Mouse (Mus musculus) lung, embryonic 15.5 days (tissue): ENCODE measurements around the gene Zfp618. TPM values are rescaled to one million over a fixed set of nuclear protein-coding genes. Genes with fewer than 3 reads are reported as not detected.

Experiments used
- ATAC-seq: fragments of 200-750 bp; cut with Nextera tagmentation; 2 replicates; pipeline ENCODE4 v1.8.0; 2017; ENCODE audit warnings: moderate number of reproducible peaks, borderline replicate concordance; ENCODE audit not compliant: low FRiP score, low TSS enrichment; ENCODE audit errors: extremely low read depth
- H3K27ac ChIP-seq: fragments of 300-500 bp; sonication (generic); 2 replicates; pipeline ENCODE4 v1.5.1; 2015; ENCODE audit warnings: moderate library complexity, mild to moderate bottlenecking, inconsistent platforms
- H3K27me3 ChIP-seq: fragments of 300-500 bp; sonication (generic); 2 replicates; pipeline ENCODE4 v1.6.1; 2015; ENCODE audit warnings: inconsistent platforms
- H3K36me3 ChIP-seq: fragments of 300-500 bp; sonication (generic); 2 replicates; pipeline ENCODE4 v1.6.1; 2015; ENCODE audit warnings: inconsistent platforms
- H3K4me1 ChIP-seq: fragments of 300-500 bp; sonication (generic); 2 replicates; pipeline ENCODE4 v1.6.1; 2015; ENCODE audit warnings: inconsistent platforms
- H3K4me2 ChIP-seq: fragments of 300-500 bp; sonication (generic); 2 replicates; pipeline ENCODE4 v1.6.1; 2015; ENCODE audit warnings: inconsistent platforms, mild to moderate bottlenecking, moderate library complexity
- H3K4me3 ChIP-seq: fragments of 300-500 bp; sonication (generic); 2 replicates; pipeline ENCODE4 v1.5.1; 2015; ENCODE audit warnings: mild to moderate bottlenecking, inconsistent platforms
- H3K9ac ChIP-seq: fragments of 300-500 bp; sonication (generic); 2 replicates; pipeline ENCODE4 v1.6.1; 2015; ENCODE audit warnings: inconsistent platforms
- H3K9me3 ChIP-seq: fragments of 300-500 bp; sonication (generic); 2 replicates; pipeline ENCODE4 v1.6.1; 2016; ENCODE audit warnings: inconsistent platforms
- WGBS: fragments of 180-500 bp; shearing (Covaris S2); methylation state at CpG from one replicate; pipeline ENCODE4 v1.1.7; 2015; 5-methylcytosine and 5-hydroxymethylcytosine counted together
- polyA plus RNA-seq: library from polyadenylated mRNA; unstranded; fragments of >200 nt; fragmentation: Nextera tagmentation; extraction: Ambion mirVana; gene quantifications from 2 replicates; pipeline ENCODE4 v1.2.1, GENCODE M21; 2015

Zfp618 gene
- polyA plus RNA-seq, 1 experiment from 2014 or later: 25.0 TPM

- H3K4me1 ChIP-seq: peaks cover 49% of the 10 kb centered on the region
- ATAC-seq: no peak
- no peaks in the 10 kb centered on the region for H3K9me3 ChIP-seq
- no peaks in the 10 kb centered on the region for H3K36me3 ChIP-seq
- H3K4me3 ChIP-seq: no peak overlapping the region
- H3K9ac ChIP-seq: no peak overlapping the region
- H3K27ac ChIP-seq: no peak overlapping the region
- WGBS: 64% methylated on average over 11 of the region's 11 CpGs
- H3K27me3 ChIP-seq: no peaks in the 10 kb centered on the region
- H3K4me2 ChIP-seq: no peak overlapping the region
Observed at GRCm38 (mm10) chr4:63000316-63001055, 35.1 kb downstream of the Zfp618 start.

GRCm38 (mm10) chr4:63002386-63002785, 37.0 kb downstream of the Zfp618 start:
- Histone ChIP-seq H3K9me3 (no peaks in the 10 kb centered on the region), H3K27me3 (no peaks in the 10 kb centered on the region), H3K36me3 (no peaks in the 10 kb centered on the region), H3K27ac (no peak overlapping the region), H3K4me3 (no peak overlapping the region), H3K4me2 (no peak overlapping the region), H3K4me1 (peaks cover 47% of the 10 kb centered on the region), H3K9ac (no peak overlapping the region)
- WGBS: 82% methylated on average over 1 of the region's 1 CpGs
- ATAC-seq: no peak

GRCm38 (mm10) chr4:63004519-63004918, 39.1 kb downstream of the Zfp618 start:
- Histone ChIP-seq H3K36me3 (no peaks in the 10 kb centered on the region), H3K4me3 (no peak overlapping the region), H3K4me1 (peaks cover 31% of the 10 kb centered on the region), H3K27me3 (no peaks in the 10 kb centered on the region), H3K4me2 (no peak overlapping the region), H3K9ac (no peak overlapping the region), H3K9me3 (no peaks in the 10 kb centered on the region), H3K27ac (no peak overlapping the region)
- WGBS: 85% methylated on average over 11 of the region's 11 CpGs
- ATAC-seq: no peak

- Histone ChIP-seq H3K4me3 (no peak overlapping the region), H3K9ac (no peak overlapping the region), H3K4me2 (no peak overlapping the region), H3K9me3 (no peaks in the 10 kb centered on the region), H3K27me3 (no peaks in the 10 kb centered on the region), H3K36me3 (no peaks in the 10 kb centered on the region), H3K27ac (no peak overlapping the region), H3K4me1 (peaks cover 24% of the 10 kb centered on the region)
- 64% methylated on average over 10 of the region's 10 CpGs for WGBS
- no peak for ATAC-seq
Observed at GRCm38 (mm10) chr4:63005446-63006185, 40.2 kb downstream of the Zfp618 start.

- H3K27me3 ChIP-seq: no peaks in the 10 kb centered on the region
- ATAC-seq: no peak
- no peaks in the 10 kb centered on the region for H3K36me3 ChIP-seq
- WGBS: 65% methylated on average over 7 of the region's 7 CpGs
- no peak overlapping the region for H3K9ac ChIP-seq
- H3K4me1 ChIP-seq: peaks cover 23% of the 10 kb centered on the region; the same call in 1 of the 2 replicates
- H3K9me3 ChIP-seq: no peaks in the 10 kb centered on the region
- no peak overlapping the region for H3K4me2 ChIP-seq
- no peak overlapping the region for H3K4me3 ChIP-seq
- no peak overlapping the region for H3K27ac ChIP-seq
Observed at GRCm38 (mm10) chr4:63006198-63007155, 41.1 kb downstream of the Zfp618 start.

GRCm38 (mm10) chr4:63008206-63008605, 42.8 kb downstream of the Zfp618 start:
- no peak overlapping the region for H3K27ac ChIP-seq
- H3K9ac ChIP-seq: no peak overlapping the region
- no peak for ATAC-seq
- H3K36me3 ChIP-seq: no peaks in the 10 kb centered on the region
- WGBS: 82% methylated on average over 9 of the region's 9 CpGs
- H3K4me2 ChIP-seq: no peak overlapping the region
- no peak overlapping the region for H3K4me3 ChIP-seq
- peaks cover 20% of the 10 kb centered on the region; the same call in 1 of the 2 replicates for H3K4me1 ChIP-seq
- no peaks in the 10 kb centered on the region for H3K27me3 ChIP-seq
- H3K9me3 ChIP-seq: no peaks in the 10 kb centered on the region

GRCm38 (mm10) chr4:63008822-63009221, 43.4 kb downstream of the Zfp618 start:
- no peak overlapping the region for H3K4me2 ChIP-seq
- no peak for ATAC-seq
- 71% methylated on average over 3 of the region's 3 CpGs for WGBS

GRCm38 (mm10) chr4:63009821-63010220, 44.4 kb downstream of the Zfp618 start:
- 77% methylated on average over 1 of the region's 1 CpGs for WGBS
- Histone ChIP-seq H3K9me3 (no peaks in the 10 kb centered on the region), H3K4me1 (peaks cover 20% of the 10 kb centered on the region; the same call in 1 of the 2 replicates), H3K9ac (no peak overlapping the region), H3K4me2 (no peak overlapping the region), H3K4me3 (no peak overlapping the region), H3K27me3 (no peaks in the 10 kb centered on the region), H3K36me3 (no peaks in the 10 kb centered on the region), H3K27ac (no peak overlapping the region)
- no peak for ATAC-seq

More at GRCm38 (mm10) chr4:63008822-63009221, 43.4 kb downstream of the Zfp618 start:
- H3K27ac ChIP-seq: no peak overlapping the region
- no peaks in the 10 kb centered on the region for H3K27me3 ChIP-seq
- H3K9me3 ChIP-seq: no peaks in the 10 kb centered on the region
- H3K36me3 ChIP-seq: no peaks in the 10 kb centered on the region
- no peak overlapping the region for H3K9ac ChIP-seq
- H3K4me1 ChIP-seq: peaks cover 20% of the 10 kb centered on the region; the same call in 1 of the 2 replicates
- H3K4me3 ChIP-seq: no peak overlapping the region

GRCm38 (mm10) chr4:63010226-63010625, 44.9 kb downstream of the Zfp618 start:
- Histone ChIP-seq H3K27me3 (no peaks in the 10 kb centered on the region), H3K9me3 (no peaks in the 10 kb centered on the region), H3K36me3 (no peaks in the 10 kb centered on the region), H3K4me2 (no peak overlapping the region), H3K4me3 (no peak overlapping the region), H3K9ac (no peak overlapping the region), H3K4me1 (peaks cover 20% of the 10 kb centered on the region; the same call in 1 of the 2 replicates), H3K27ac (no peak overlapping the region)
- WGBS: 77% methylated on average over 4 of the region's 4 CpGs
- ATAC-seq: no peak

GRCm38 (mm10) chr4:63018616-63019015, 53.2 kb downstream of the Zfp618 start:
- H3K9me3 ChIP-seq: no peaks in the 10 kb centered on the region
- 83% methylated on average over 10 of the region's 10 CpGs for WGBS

GRCm38 (mm10) chr4:63019428-63019858, 54.1 kb downstream of the Zfp618 start:
- Histone ChIP-seq H3K27me3 (no peaks in the 10 kb centered on the region), H3K4me1 (peaks cover 20% of the 10 kb centered on the region), H3K36me3 (no peaks in the 10 kb centered on the region), H3K4me3 (no peak overlapping the region), H3K9ac (no peak overlapping the region), H3K27ac (no peak overlapping the region), H3K9me3 (no peaks in the 10 kb centered on the region), H3K4me2 (no peak overlapping the region)
- WGBS: 70% methylated on average over 4 of the region's 4 CpGs
- peak; percentile 68; the same call in 1 of the 2 replicates for ATAC-seq

More at GRCm38 (mm10) chr4:63018616-63019015, 53.2 kb downstream of the Zfp618 start:
- Histone ChIP-seq H3K4me1 (peaks cover 20% of the 10 kb centered on the region), H3K27me3 (no peaks in the 10 kb centered on the region), H3K4me3 (no peak overlapping the region), H3K9ac (no peak overlapping the region), H3K4me2 (no peak overlapping the region), H3K36me3 (no peaks in the 10 kb centered on the region), H3K27ac (no peak overlapping the region)
- no peak for ATAC-seq
